ENCODE assay signal across 24 mouse cellular contexts in genomic region chr15:84793649-84794048, GRCm38 (mm10).
DNase-seq lines count a peak whose midpoint lies in the region; ATAC-seq and TF ChIP-seq lines count a peak whose summit lies in the region.
"Had no signal": no experiment of that assay in that cellular context is flagged by ENCODE, and none has a peak within 500 bp of the region (broad histone marks: within the 10 kb centered on the region; RNA-seq: fewer than 3 reads in every experiment).

No protein-coding gene starts in this region.

- no peak overlapping the region for H3K9ac ChIP-seq in forebrain, embryonic 13.5 days
- H3K9ac ChIP-seq in forebrain, embryonic 12.5 days, result no peak overlapping the region
- no peak overlapping the region for H3K9ac ChIP-seq in hindbrain, postnatal 0 days (replicated peaks; ENCODE audit: low read length)
- H3K9ac ChIP-seq in hindbrain, embryonic 13.5 days, result no peak overlapping the region
- no peak overlapping the region for H3K9ac ChIP-seq in lung, embryonic 14.5 days
- H3K9ac ChIP-seq: embryonic facial prominence, embryonic 12.5 days; embryonic facial prominence, embryonic 15.5 days; hindbrain, embryonic 12.5 days had no signal

- H3K4me3 ChIP-seq in forebrain, embryonic 13.5 days, result no peak overlapping the region
- no peak overlapping the region for H3K4me3 ChIP-seq in forebrain, embryonic 12.5 days (replicated peaks)
- H3K4me3 ChIP-seq in hindbrain, postnatal 0 days (ENCODE audit: low read length), result no peak overlapping the region
- H3K4me3 ChIP-seq in hindbrain, embryonic 13.5 days, result no peak overlapping the region
- no peak overlapping the region for H3K4me3 ChIP-seq in lung, embryonic 14.5 days (ENCODE audit: low read depth, low read length)
- H3K4me3 ChIP-seq: embryonic facial prominence, embryonic 12.5 days; embryonic facial prominence, embryonic 15.5 days; gastrocnemius, adult 2 months; hindbrain, embryonic 12.5 days had no signal

- peak; percentile 22 for DNase-seq in hindbrain, postnatal 0 days (ENCODE audit: low spot score)
- DNase-seq in lung, embryonic 14.5 days, result no peak
- no peak for DNase-seq in lung, postnatal 10 days
- DNase-seq in brain, embryonic 14.5 days (ENCODE audit: low read depth), result peak; percentile 71
- no peak for DNase-seq in adrenal gland, adult 8-10 months
- DNase-seq: adrenal gland, adult 2 months; adrenal gland, postnatal 25 days; cerebellum, adult 18-20 months; cerebellum, adult 9-10 months; cerebellum, postnatal 25 days; gastrocnemius, adult 2 months; gastrocnemius, postnatal 14 days; heart, adult 11 months had no signal

- no peaks in the 10 kb centered on the region for H3K4me1 ChIP-seq in forebrain, embryonic 13.5 days
- no peaks in the 10 kb centered on the region for H3K4me1 ChIP-seq in forebrain, embryonic 12.5 days
- no peaks in the 10 kb centered on the region for H3K4me1 ChIP-seq in hindbrain, postnatal 0 days (ENCODE audit: insufficient read depth, low read length)
- H3K4me1 ChIP-seq in hindbrain, embryonic 13.5 days (replicated peaks), result no peaks in the 10 kb centered on the region
- H3K4me1 ChIP-seq in lung, embryonic 14.5 days (ENCODE audit: insufficient read depth), result no peaks in the 10 kb centered on the region
- H3K4me1 ChIP-seq: embryonic facial prominence, embryonic 12.5 days; embryonic facial prominence, embryonic 15.5 days; hindbrain, embryonic 12.5 days had no signal

- 0 out of 2 replicates have a peak, but pooled peaks have one; percentile 24 for ATAC-seq in forebrain, embryonic 13.5 days
- no peak for ATAC-seq in forebrain, embryonic 12.5 days (ENCODE audit: low FRiP score)
- ATAC-seq in hindbrain, postnatal 0 days, result no peak
- no peak for ATAC-seq in hindbrain, embryonic 13.5 days (ENCODE audit: low FRiP score)
- no peak for ATAC-seq in lung, embryonic 14.5 days (ENCODE audit: insufficient read depth)
- ATAC-seq: forebrain, embryonic 16.5 days; hindbrain, embryonic 16.5 days; inflammation-experienced regulatory T-cells, adult 6 months; intestine, embryonic 16.5 days had no signal

- TF ChIP-seq CTCF in hindbrain, postnatal 0 days (IDR thresholded peaks at IDR 0.05; ENCODE audit: low read depth), result peak; percentile 37
- 0 out of 2 replicates have a peak, but pooled peaks have one; percentile 18 for TF ChIP-seq CTCF in lung, embryonic 14.5 days (IDR thresholded peaks at IDR 0.05; ENCODE audit: low read depth)
- TF ChIP-seq CTCF in brain, embryonic 14.5 days (IDR thresholded peaks at IDR 0.05; ENCODE audit: borderline replicate concordance, extremely low read depth, insufficient read depth, insufficient read length), result no peak

- H3K4me2 ChIP-seq in forebrain, embryonic 13.5 days, result no peak overlapping the region
- H3K4me2 ChIP-seq in forebrain, embryonic 12.5 days, result no peak overlapping the region
- H3K4me2 ChIP-seq in hindbrain, postnatal 0 days (ENCODE audit: low read depth, low read length), result no peak overlapping the region
- H3K4me2 ChIP-seq in hindbrain, embryonic 13.5 days, result no peak overlapping the region
- no peak overlapping the region for H3K4me2 ChIP-seq in lung, embryonic 14.5 days
- H3K4me2 ChIP-seq: embryonic facial prominence, embryonic 12.5 days; embryonic facial prominence, embryonic 15.5 days; heart, embryonic 11.5 days; hindbrain, embryonic 12.5 days had no signal

- H3K9me3 ChIP-seq in forebrain, embryonic 13.5 days (replicated peaks), result no peaks in the 10 kb centered on the region
- 0 out of 2 replicates have a peak, but pooled peaks cover 5% of the 10 kb centered on the region for H3K9me3 ChIP-seq in forebrain, embryonic 12.5 days
- H3K9me3 ChIP-seq in hindbrain, postnatal 0 days (ENCODE audit: low read length), result no peaks in the 10 kb centered on the region
- no peaks in the 10 kb centered on the region for H3K9me3 ChIP-seq in hindbrain, embryonic 13.5 days
- H3K9me3 ChIP-seq in lung, embryonic 14.5 days (ENCODE audit: low read depth, low read length), result no peaks in the 10 kb centered on the region
- H3K9me3 ChIP-seq: embryonic facial prominence, embryonic 12.5 days; embryonic facial prominence, embryonic 15.5 days; hindbrain, embryonic 12.5 days had no signal

- H3K36me3 ChIP-seq in forebrain, embryonic 13.5 days (ENCODE audit: poor library complexity, severe bottlenecking), result peaks cover 94% of the 10 kb centered on the region
- H3K36me3 ChIP-seq in forebrain, embryonic 12.5 days (replicated peaks), result peaks cover 96% of the 10 kb centered on the region
- H3K36me3 ChIP-seq in hindbrain, postnatal 0 days (ENCODE audit: insufficient read depth, low read length), result peaks cover 8% of the 10 kb centered on the region; the same call in 1 of the 2 replicates
- H3K36me3 ChIP-seq in hindbrain, embryonic 13.5 days, result peaks cover 84% of the 10 kb centered on the region
- H3K36me3 ChIP-seq in lung, embryonic 14.5 days (ENCODE audit: insufficient read depth), result no peaks in the 10 kb centered on the region

- WGBS in forebrain, embryonic 13.5 days, result 81% methylated on average over 5 of the region's 5 CpGs
- 83% methylated on average over 5 of the region's 5 CpGs for WGBS in forebrain, embryonic 12.5 days
- WGBS in hindbrain, postnatal 0 days, result 78% methylated on average over 5 of the region's 5 CpGs
- whole genome bisulfite sequencing in hindbrain, embryonic 13.5 days, result 84% methylated on average over 5 of the region's 5 CpGs
- WGBS in lung, embryonic 14.5 days, result 65% methylated on average over 5 of the region's 5 CpGs

- H3K27me3 ChIP-seq in forebrain, embryonic 13.5 days, result no peaks in the 10 kb centered on the region
- H3K27me3 ChIP-seq in forebrain, embryonic 12.5 days, result no peaks in the 10 kb centered on the region
- H3K27me3 ChIP-seq in hindbrain, postnatal 0 days (ENCODE audit: insufficient read depth, low read length), result no peaks in the 10 kb centered on the region
- H3K27me3 ChIP-seq in hindbrain, embryonic 13.5 days, result no peaks in the 10 kb centered on the region
- H3K27me3 ChIP-seq in lung, embryonic 14.5 days (ENCODE audit: insufficient read depth, low read length), result no peaks in the 10 kb centered on the region
- H3K27me3 ChIP-seq: embryonic facial prominence, embryonic 12.5 days; embryonic facial prominence, embryonic 15.5 days; hindbrain, embryonic 12.5 days had no signal

- no peak for TF ChIP-seq POLR2A in brain, embryonic 14.5 days (IDR thresholded peaks at IDR 0.05; ENCODE audit: borderline replicate concordance, extremely low read depth, insufficient read depth, insufficient read length, poor library complexity, severe bottlenecking)

- H3K27ac ChIP-seq in forebrain, embryonic 13.5 days, result no peak overlapping the region; the same call in 1 of the 2 replicates
- H3K27ac ChIP-seq in forebrain, embryonic 12.5 days, result no peak overlapping the region
- no peak overlapping the region for H3K27ac ChIP-seq in hindbrain, postnatal 0 days
- H3K27ac ChIP-seq in hindbrain, embryonic 13.5 days, result no peak overlapping the region
- no peak overlapping the region for H3K27ac ChIP-seq in lung, embryonic 14.5 days (ENCODE audit: low read depth)
- H3K27ac ChIP-seq: embryonic facial prominence, embryonic 12.5 days; embryonic facial prominence, embryonic 15.5 days; gastrocnemius, adult 2 months; hindbrain, embryonic 12.5 days had no signal

Comparison
In these comparisons a context has a peak if more than half of its experiments do, and no peak if none do; other contexts are left out.
1. DNase-seq: peak in hindbrain, postnatal 0 days (single experiment) and brain, embryonic 14.5 days (single experiment); none in lung, embryonic 14.5 days (single experiment), lung, postnatal 10 days (single experiment) and adrenal gland, adult 8-10 months (single experiment).